Mouse (Mus musculus) heart, adult 2 months (tissue): ENCODE measurements around the gene Hivep2.

Experiments
- CTCF ChIP-seq: fragments of 200-600 bp; IDR thresholded peaks from 2 replicates; pipeline ENCODE4 v1.8.1; 2022; ENCODE audit warnings: antibody characterized with exemption, mild to moderate bottlenecking, moderate library complexity
- EP300 ChIP-seq: fragments of 200-500 bp; IDR thresholded peaks from 2 replicates; pipeline ENCODE4 v1.6.1; 2011; ENCODE audit warnings: low read depth, low read length, control low read depth; ENCODE audit not compliant: insufficient read depth
- POLR2A ChIP-seq: fragments of 200-500 bp; IDR thresholded peaks from 2 replicates; pipeline ENCODE4 v1.6.1; 2011; ENCODE audit warnings: mild to moderate bottlenecking, low read depth, low read length, control low read depth; ENCODE audit not compliant: insufficient read depth

GRCm38 (mm10) chr10:13970321-13970720, 4.4 kb downstream of the Hivep2 start:
- TF ChIP-seq POLR2A (no peak), EP300 (no peak), CTCF (no peak)
